Mouse (Mus musculus): ENCODE data around the gene Cd3d.

GRCm38 (mm10) chr9:45030341-45030740, 48.8 kb downstream of the Cd3d start:
- TF ChIP-seq GATA1 (IDR thresholded peaks at IDR 0.05; ENCODE audit: low read length), result no peak
- TF ChIP-seq TAL1 (IDR thresholded peaks at IDR 0.05; ENCODE audit: low read length), result no peak
